Mouse (Mus musculus) naive thymus-derived CD4-positive, alpha-beta T cell, adult 2 months (primary cell): ENCODE measurements at regions not wholly inside any gene's neighbourhood (a gene's known extent, or its start where the extent isn't known, plus 50 kb on each side); places are given as distances from the start of the nearest gene placed in this dataset.

Source experiments
- DNase-seq: peaks from one replicate; pipeline ENCODE4 v3.0.0-alpha.2; 2011; ENCODE audit warnings: low read depth

DNA sequence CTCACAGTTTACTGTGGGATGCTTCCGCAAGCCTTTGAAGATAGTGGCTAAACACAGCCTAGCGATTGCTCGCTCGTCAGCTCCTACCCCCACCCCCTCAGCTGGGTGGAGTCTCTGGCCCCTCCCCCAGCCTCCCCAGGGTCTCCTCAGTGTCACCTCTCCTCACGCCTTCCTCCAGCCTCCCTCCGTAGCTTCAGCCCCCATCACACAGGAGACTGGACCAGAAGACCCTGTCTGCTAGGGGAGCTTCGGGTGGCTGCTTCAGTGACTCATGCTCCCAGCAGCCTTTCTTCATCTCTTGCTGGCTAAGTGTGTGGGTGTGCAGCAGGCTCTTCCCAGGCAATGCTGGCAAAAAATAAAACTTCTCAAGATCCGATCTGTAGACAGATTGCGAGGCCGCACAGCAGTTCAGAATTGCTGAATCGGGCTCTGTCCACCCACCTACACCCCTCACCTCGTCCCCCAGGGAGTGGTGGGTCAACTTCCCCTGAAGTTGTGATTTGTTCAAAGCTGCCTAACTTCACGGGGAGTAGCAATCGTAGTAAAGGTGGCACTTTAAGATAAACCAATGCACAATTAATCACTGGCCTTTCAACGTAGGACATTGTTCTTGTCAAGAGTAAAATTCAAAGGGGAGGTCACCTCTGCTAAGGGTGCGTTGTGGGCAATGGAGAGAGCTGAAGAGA is 61.2 kb upstream of the Ankrd28 start:
- peak; percentile 19 for DNase-seq

DNA sequence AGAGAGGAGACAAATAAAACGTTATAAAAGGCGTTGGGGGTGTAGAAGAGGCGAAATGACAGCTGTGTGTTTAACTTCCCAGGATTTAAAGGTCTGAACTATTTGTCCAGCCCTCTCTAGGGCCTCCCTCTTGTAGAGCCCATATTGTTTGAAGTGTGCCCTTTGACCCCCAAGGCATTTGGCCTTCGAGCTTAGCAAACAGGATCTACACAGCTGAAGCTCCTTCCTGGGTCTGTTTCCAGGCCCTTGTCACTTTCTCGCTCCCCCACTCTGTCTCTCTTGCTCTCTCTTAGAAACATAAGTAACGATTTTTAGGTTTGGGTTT is 61.7 kb upstream of the Ankrd28 start:
- DNase-seq: no peak

DNA sequence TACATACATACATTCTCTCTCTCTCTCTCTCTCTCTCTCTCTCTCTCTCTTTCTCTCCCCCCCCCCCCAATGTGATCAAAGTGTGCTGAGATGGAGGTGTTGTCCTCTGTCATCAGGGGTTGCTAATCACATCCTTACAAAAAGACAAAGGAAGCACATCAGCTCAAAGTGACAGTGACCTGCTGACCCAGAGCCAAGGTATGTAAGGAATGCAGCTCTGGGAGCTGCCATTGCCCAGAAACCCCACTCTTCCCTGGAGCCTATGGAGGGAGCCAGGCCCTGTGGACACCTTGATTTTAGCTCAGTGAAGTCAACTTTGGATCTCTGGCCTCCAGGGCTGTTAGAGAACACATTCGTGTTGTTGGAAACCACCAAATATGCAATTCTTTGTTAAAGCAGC is 66.0 kb upstream of the Ankrd28 start:
- DNase-seq: no peak

- no peak for DNase-seq
Observed at GRCm38 (mm10) chr14:31899504-31899903, 69.1 kb upstream of the Ankrd28 start.

GRCm38 (mm10) chr14:31899906-31900305 is 69.5 kb upstream of the Ankrd28 start:
- no peak for DNase-seq

- no peak for DNase-seq
Observed at GRCm38 (mm10) chr14:31901901-31902300, 71.5 kb upstream of the Ankrd28 start.

- DNase-seq: no peak
Observed at GRCm38 (mm10) chr14:31903664-31904063, 73.2 kb upstream of the Ankrd28 start.

- DNase-seq: no peak
Observed at GRCm38 (mm10) chr14:31908591-31908990, 78.1 kb upstream of the Ankrd28 start.

GRCm38 (mm10) chr14:31909291-31909690 is 78.8 kb upstream of the Ankrd28 start:
- DNase-seq: no peak

- no peak for DNase-seq
Observed at GRCm38 (mm10) chr14:31910809-31911208, 80.4 kb upstream of the Ankrd28 start.

- DNase-seq: no peak
Observed at GRCm38 (mm10) chr14:31918461-31918860, 88.0 kb upstream of the Ankrd28 start.

DNA sequence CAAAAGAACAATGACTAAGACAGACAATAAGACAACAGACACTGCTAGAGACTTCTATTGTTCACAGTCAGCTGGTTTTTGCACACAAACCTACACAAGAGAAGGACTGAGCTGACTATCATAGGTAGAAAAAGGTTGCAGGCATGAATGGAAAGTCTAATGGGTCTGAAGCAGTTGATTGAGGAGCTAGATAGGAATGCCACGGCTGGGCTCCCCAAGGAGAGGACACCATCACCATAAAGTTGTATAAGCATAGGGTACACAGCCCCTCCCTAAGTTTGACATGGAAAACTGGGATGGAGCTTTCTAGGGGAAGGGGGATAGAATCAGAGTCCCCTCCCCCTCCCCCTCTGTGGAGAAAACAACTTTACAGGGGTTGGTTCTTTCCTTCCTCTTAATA is 88.5 kb upstream of the Ankrd28 start:
- DNase-seq: no peak

- no peak for DNase-seq
Observed at GRCm38 (mm10) chr14:31929161-31929707, 98.8 kb upstream of the Ankrd28 start.

- DNase-seq: no peak
Observed at GRCm38 (mm10) chr14:31930367-31930766, 98.4 kb upstream of the Galnt15 start.

GRCm38 (mm10) chr14:31931971-31932370 is 96.8 kb upstream of the Galnt15 start:
- DNase-seq: no peak

GRCm38 (mm10) chr14:31933441-31933840 is 95.3 kb upstream of the Galnt15 start:
- DNase-seq: no peak

DNA sequence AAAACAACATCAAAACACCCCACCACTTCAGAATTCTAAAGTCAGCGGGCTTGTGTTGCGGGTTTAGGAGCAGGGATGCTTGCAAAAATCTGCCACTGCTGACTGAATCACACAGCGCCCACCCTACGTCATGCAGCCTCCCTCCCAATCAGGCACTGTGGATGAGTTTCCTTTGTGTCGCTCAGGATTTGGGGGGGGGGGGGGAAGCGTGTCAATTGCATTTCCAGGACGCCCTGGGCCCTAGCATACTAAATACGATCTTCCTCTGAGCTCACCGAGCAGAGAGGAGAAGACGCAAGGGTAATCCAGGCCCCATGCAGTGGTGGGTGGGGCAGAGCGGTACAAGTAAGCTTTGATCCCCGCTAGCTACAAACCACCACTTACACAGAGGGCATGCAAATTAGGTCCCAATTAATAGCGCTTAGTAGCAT is 94.9 kb upstream of the Galnt15 start:
- DNase-seq: peak; percentile 8

GRCm38 (mm10) chr14:31934321-31934720 is 94.5 kb upstream of the Galnt15 start:
- no peak for DNase-seq

- DNase-seq: no peak
Observed at GRCm38 (mm10) chr14:31934771-31935170, 94.0 kb upstream of the Galnt15 start.

- no peak for DNase-seq
Observed at GRCm38 (mm10) chr14:31935411-31935810, 93.4 kb upstream of the Galnt15 start.

- no peak for DNase-seq
Observed at GRCm38 (mm10) chr14:31936581-31936980, 92.2 kb upstream of the Galnt15 start.

GRCm38 (mm10) chr14:31940900-31941299 is 87.9 kb upstream of the Galnt15 start:
- no peak for DNase-seq

GRCm38 (mm10) chr14:31942266-31942960 is 86.4 kb upstream of the Galnt15 start:
- peak; percentile 13 for DNase-seq

DNA sequence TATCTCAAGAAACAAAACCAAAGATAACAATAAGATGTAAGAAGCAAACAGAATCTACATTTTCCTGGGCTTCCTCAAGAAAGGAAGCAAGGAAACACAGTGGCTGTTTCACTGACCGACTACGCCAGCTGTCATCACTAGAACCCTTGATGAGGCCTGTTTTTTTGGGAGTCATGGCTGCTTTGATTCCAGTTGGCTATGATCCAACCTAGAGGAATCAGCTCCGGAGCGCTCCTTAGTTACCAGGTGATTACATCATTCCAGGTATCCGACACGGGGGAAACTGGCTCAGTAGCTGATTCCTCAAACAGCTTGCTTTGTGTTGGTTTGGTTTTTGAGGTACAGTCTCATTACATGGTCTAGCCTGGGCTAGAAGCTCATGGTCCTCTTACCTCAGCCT is 84.1 kb upstream of the Galnt15 start:
- DNase-seq: no peak
